Mouse (Mus musculus): ENCODE results near the gene Slc38a4. TPM values are rescaled to one million over a fixed set of nuclear protein-coding genes. Genes with fewer than 3 reads are reported as not detected.

The Slc38a4 gene
- total and polyA plus RNA-seq, 2 experiments from 2014 or later = 3.9 to 4.5 TPM

- H3K27ac ChIP-seq (ENCODE audit: low read depth, low read length) = no peak overlapping the region
- 93% methylated on average over 9 of the region's 9 CpGs for WGBS
- DNase-seq (ENCODE audit: low spot score) = no peak
- no peaks in the 10 kb centered on the region for H3K4me1 ChIP-seq (ENCODE audit: insufficient read depth, low read length)
- no peak for ATAC-seq (ENCODE audit: low FRiP score)
- no peak overlapping the region for H3K4me2 ChIP-seq (ENCODE audit: low read depth, low read length, poor library complexity, severe bottlenecking)
- no peaks in the 10 kb centered on the region for H3K27me3 ChIP-seq (ENCODE audit: insufficient read depth, low read length)
- no peak for TF ChIP-seq CTCF (IDR thresholded peaks at IDR 0.05)
- no peak overlapping the region for H3K9ac ChIP-seq (replicated peaks; ENCODE audit: low read length, poor library complexity, severe bottlenecking)
- H3K4me3 ChIP-seq (ENCODE audit: low read depth, low read length) = no peak overlapping the region
- no peaks in the 10 kb centered on the region for H3K36me3 ChIP-seq (ENCODE audit: insufficient read depth, low read length)
- no peaks in the 10 kb centered on the region for H3K9me3 ChIP-seq (ENCODE audit: low read length)
Measured at GRCm38 (mm10) chr15:97041182-97041581, 14.6 kb downstream of the Slc38a4 start.

GRCm38 (mm10) chr15:97037710-97038109 is 18.0 kb downstream of the Slc38a4 start:
- no peak overlapping the region for H3K27ac ChIP-seq (ENCODE audit: low read depth, low read length)
- no peaks in the 10 kb centered on the region for H3K36me3 ChIP-seq (ENCODE audit: insufficient read depth, low read length)
- WGBS = 94% methylated on average over 8 of the region's 8 CpGs
- TF ChIP-seq CTCF (IDR thresholded peaks at IDR 0.05) = no peak
- H3K9me3 ChIP-seq (ENCODE audit: low read length) = no peaks in the 10 kb centered on the region
- H3K4me1 ChIP-seq (ENCODE audit: insufficient read depth, low read length) = no peaks in the 10 kb centered on the region
- no peak overlapping the region for H3K9ac ChIP-seq (replicated peaks; ENCODE audit: low read length, poor library complexity, severe bottlenecking)
- ATAC-seq (ENCODE audit: low FRiP score) = no peak
- no peak for DNase-seq (ENCODE audit: low spot score)
- no peaks in the 10 kb centered on the region for H3K27me3 ChIP-seq (ENCODE audit: insufficient read depth, low read length)
- H3K4me3 ChIP-seq (ENCODE audit: low read depth, low read length) = no peak overlapping the region
- no peak overlapping the region for H3K4me2 ChIP-seq (ENCODE audit: low read depth, low read length, poor library complexity, severe bottlenecking)

- H3K9ac ChIP-seq (replicated peaks; ENCODE audit: low read length, poor library complexity, severe bottlenecking) = no peak overlapping the region
- 88% methylated on average over 6 of the region's 6 CpGs for WGBS
- H3K4me3 ChIP-seq (ENCODE audit: low read depth, low read length) = no peak overlapping the region
- no peaks in the 10 kb centered on the region for H3K27me3 ChIP-seq (ENCODE audit: insufficient read depth, low read length)
- no peak for TF ChIP-seq CTCF (IDR thresholded peaks at IDR 0.05)
- H3K27ac ChIP-seq (ENCODE audit: low read depth, low read length) = no peak overlapping the region
- H3K4me1 ChIP-seq (ENCODE audit: insufficient read depth, low read length) = no peaks in the 10 kb centered on the region
- H3K4me2 ChIP-seq (ENCODE audit: low read depth, low read length, poor library complexity, severe bottlenecking) = no peak overlapping the region
- ATAC-seq (ENCODE audit: low FRiP score) = no peak
- no peak for DNase-seq (ENCODE audit: low spot score)
- no peaks in the 10 kb centered on the region for H3K9me3 ChIP-seq (ENCODE audit: low read length)
- no peaks in the 10 kb centered on the region for H3K36me3 ChIP-seq (ENCODE audit: insufficient read depth, low read length)
Measured at GRCm38 (mm10) chr15:97035892-97036291, 19.9 kb downstream of the Slc38a4 start.

- ATAC-seq (ENCODE audit: low FRiP score) (no peak), DNase-seq (ENCODE audit: low spot score) (no peak)
- 49% methylated on average over 9 of the region's 9 CpGs for WGBS
- Histone ChIP-seq H3K4me1 (ENCODE audit: insufficient read depth, low read length) (no peaks in the 10 kb centered on the region), H3K9me3 (ENCODE audit: low read length) (no peaks in the 10 kb centered on the region), H3K4me2 (ENCODE audit: low read depth, low read length, poor library complexity, severe bottlenecking) (no peak overlapping the region), H3K36me3 (ENCODE audit: insufficient read depth, low read length) (no peaks in the 10 kb centered on the region), H3K4me3 (ENCODE audit: low read depth, low read length) (no peak overlapping the region), H3K27me3 (ENCODE audit: insufficient read depth, low read length) (no peaks in the 10 kb centered on the region), H3K27ac (ENCODE audit: low read depth, low read length) (no peak overlapping the region), H3K9ac (replicated peaks; ENCODE audit: low read length, poor library complexity, severe bottlenecking) (no peak overlapping the region)
- no peak for TF ChIP-seq CTCF (IDR thresholded peaks at IDR 0.05)
Measured at GRCm38 (mm10) chr15:97033485-97033991, 22.2 kb downstream of the Slc38a4 start.

- Histone ChIP-seq H3K27me3 (ENCODE audit: insufficient read depth, low read length) (no peaks in the 10 kb centered on the region), H3K9ac (replicated peaks; ENCODE audit: low read length, poor library complexity, severe bottlenecking) (no peak overlapping the region), H3K9me3 (ENCODE audit: low read length) (no peaks in the 10 kb centered on the region), H3K4me2 (ENCODE audit: low read depth, low read length, poor library complexity, severe bottlenecking) (no peak overlapping the region), H3K4me1 (ENCODE audit: insufficient read depth, low read length) (no peaks in the 10 kb centered on the region), H3K27ac (ENCODE audit: low read depth, low read length) (no peak overlapping the region), H3K4me3 (ENCODE audit: low read depth, low read length) (no peak overlapping the region), H3K36me3 (ENCODE audit: insufficient read depth, low read length) (no peaks in the 10 kb centered on the region)
- WGBS = 94% methylated on average over 5 of the region's 5 CpGs
- ATAC-seq (ENCODE audit: low FRiP score) = no peak
- no peak for TF ChIP-seq CTCF (IDR thresholded peaks at IDR 0.05)
- no peak for DNase-seq (ENCODE audit: low spot score)
Measured at GRCm38 (mm10) chr15:97031886-97032285, 23.9 kb downstream of the Slc38a4 start.

- no peak overlapping the region for H3K27ac ChIP-seq (ENCODE audit: low read depth, low read length)
- no peak for DNase-seq (ENCODE audit: low spot score)
- no peaks in the 10 kb centered on the region for H3K9me3 ChIP-seq (ENCODE audit: low read length)
- no peak overlapping the region for H3K4me3 ChIP-seq (ENCODE audit: low read depth, low read length)
- WGBS = 96% methylated on average over 10 of the region's 10 CpGs
- no peak overlapping the region for H3K4me2 ChIP-seq (ENCODE audit: low read depth, low read length, poor library complexity, severe bottlenecking)
- H3K36me3 ChIP-seq (ENCODE audit: insufficient read depth, low read length) = no peaks in the 10 kb centered on the region
- TF ChIP-seq CTCF (IDR thresholded peaks at IDR 0.05) = no peak
- H3K9ac ChIP-seq (replicated peaks; ENCODE audit: low read length, poor library complexity, severe bottlenecking) = no peak overlapping the region
- no peaks in the 10 kb centered on the region for H3K27me3 ChIP-seq (ENCODE audit: insufficient read depth, low read length)
- no peak for ATAC-seq (ENCODE audit: low FRiP score)
- no peaks in the 10 kb centered on the region for H3K4me1 ChIP-seq (ENCODE audit: insufficient read depth, low read length)
Measured at GRCm38 (mm10) chr15:97030984-97031492, 24.7 kb downstream of the Slc38a4 start.
